Mouse (Mus musculus): ENCODE data around the gene Snx8. TPM values are rescaled to one million over a fixed set of nuclear protein-coding genes. Genes with fewer than 3 reads are reported as not detected.
A peak's percentile ranks its signal among the peaks of the same experiment; 100 is the strongest.
"Not testable (repeated sequence)": the region's sequence is repeated elsewhere in the genome, so short reads cannot be mapped to it uniquely, and the experiment has no call there.

Snx8 gene
- polyA plus RNA-seq, 1 experiment from 2014 or later: 27.7 TPM

- Histone ChIP-seq H3K36me3 (replicated peaks) (peaks cover 13% of the 10 kb centered on the region), H3K4me1 (peaks cover 25% of the 10 kb centered on the region), H3K27ac (replicated peaks) (no peak overlapping the region), H3K9me3 (no peaks in the 10 kb centered on the region), H3K4me3 (no peak overlapping the region), H3K27me3 (replicated peaks; ENCODE audit: low read depth, poor library complexity, severe bottlenecking) (no peaks in the 10 kb centered on the region)
- WGBS: 80% methylated on average over 6 of the region's 6 CpGs
- no peak for DNase-seq (ENCODE audit: low spot score)
Measured at GRCm38 (mm10) chr5:140379299-140379698, 9.8 kb downstream of the Snx8 start.

DNA sequence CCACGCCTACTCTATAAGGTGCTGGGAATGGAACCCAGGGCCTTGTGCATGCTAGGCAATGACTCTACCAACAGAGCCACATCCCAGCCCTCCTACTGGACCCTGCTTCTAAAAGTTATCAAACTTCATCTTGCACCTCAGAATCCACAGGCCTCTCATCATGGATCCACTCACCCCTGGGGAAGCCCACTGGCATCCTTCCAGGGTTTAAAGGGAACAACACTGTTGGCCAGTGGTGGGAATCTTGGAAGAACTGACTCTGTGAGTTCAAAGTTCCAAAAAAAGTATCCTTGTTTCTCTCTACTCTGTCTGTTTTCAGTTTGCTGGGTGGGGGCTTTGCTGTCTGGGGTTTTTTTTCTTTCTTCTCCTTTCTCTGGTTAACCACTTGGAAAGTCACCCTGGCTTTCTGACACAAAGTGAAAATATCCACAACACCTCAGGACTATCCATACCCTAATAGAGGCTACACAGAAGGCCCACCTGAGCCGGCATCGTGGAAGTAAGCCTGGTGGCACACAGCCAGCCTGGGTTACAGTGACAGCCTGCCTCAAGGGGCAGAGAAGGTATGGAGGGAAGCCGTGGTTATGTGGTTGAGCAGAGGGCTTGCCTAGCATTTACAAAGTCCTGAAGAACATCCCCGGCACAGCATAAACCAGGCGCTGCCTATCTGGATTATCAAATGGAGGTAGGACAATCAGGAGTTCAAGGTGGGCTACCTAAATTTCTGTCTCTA, 10.8 kb downstream of the Snx8 start:
- no peak overlapping the region for H3K4me3 ChIP-seq
- H3K27me3 ChIP-seq (replicated peaks; ENCODE audit: low read depth, poor library complexity, severe bottlenecking): no peaks in the 10 kb centered on the region
- DNase-seq (ENCODE audit: low spot score): no peak
- no peak overlapping the region for H3K27ac ChIP-seq (replicated peaks)
- H3K9me3 ChIP-seq: no peaks in the 10 kb centered on the region
- peaks cover 13% of the 10 kb centered on the region for H3K36me3 ChIP-seq (replicated peaks)
- WGBS: 95% methylated on average over 6 of the region's 6 CpGs
- H3K4me1 ChIP-seq: peaks cover 22% of the 10 kb centered on the region

DNA sequence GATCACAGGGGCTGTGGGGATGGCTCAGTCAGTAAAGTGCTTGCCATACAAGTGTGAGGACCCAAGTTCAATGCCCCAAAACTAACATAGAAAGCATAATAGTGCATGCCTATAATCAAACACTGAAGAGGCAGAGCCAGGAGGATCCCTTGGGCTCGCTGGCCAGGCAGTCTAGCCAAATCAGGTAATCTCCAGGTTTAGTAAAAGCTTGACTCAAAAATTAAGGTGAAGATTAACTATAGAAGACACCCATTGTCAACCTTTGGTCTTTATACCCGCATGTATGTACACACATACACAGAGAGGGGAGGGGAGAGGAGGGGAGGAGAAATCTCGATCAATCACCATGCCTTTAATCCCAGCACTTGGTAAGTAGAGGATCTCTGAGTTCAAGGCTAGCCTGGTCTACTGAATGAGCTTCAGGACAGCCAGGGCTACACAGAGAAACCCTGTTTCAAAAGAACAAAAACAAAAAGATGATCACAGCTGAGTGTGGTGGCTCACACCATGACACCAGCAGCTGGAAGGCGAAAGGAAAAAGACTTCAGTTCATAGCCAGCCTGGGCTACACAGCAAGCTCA, 13.7 kb downstream of the Snx8 start:
- H3K27me3 ChIP-seq (replicated peaks; ENCODE audit: low read depth, poor library complexity, severe bottlenecking): no peaks in the 10 kb centered on the region
- H3K4me3 ChIP-seq: no peak overlapping the region
- no peak overlapping the region for H3K27ac ChIP-seq (replicated peaks)
- 92% methylated on average over 4 of the region's 4 CpGs for WGBS
- peaks cover 24% of the 10 kb centered on the region for H3K4me1 ChIP-seq
- peaks cover 7% of the 10 kb centered on the region for H3K36me3 ChIP-seq (replicated peaks)
- no peak for DNase-seq (ENCODE audit: low spot score)
- no peaks in the 10 kb centered on the region for H3K9me3 ChIP-seq

- no peaks in the 10 kb centered on the region for H3K9me3 ChIP-seq
- H3K4me3 ChIP-seq: no peak overlapping the region
- peaks cover 24% of the 10 kb centered on the region for H3K4me1 ChIP-seq
- WGBS: 88% methylated on average over 3 of the region's 3 CpGs
- no peak overlapping the region for H3K27ac ChIP-seq (replicated peaks)
- no peaks in the 10 kb centered on the region for H3K36me3 ChIP-seq (replicated peaks)
- no peaks in the 10 kb centered on the region for H3K27me3 ChIP-seq (replicated peaks; ENCODE audit: low read depth, poor library complexity, severe bottlenecking)
- DNase-seq (ENCODE audit: low spot score): no peak
Measured at GRCm38 (mm10) chr5:140374226-140374625, 14.8 kb downstream of the Snx8 start.

DNA sequence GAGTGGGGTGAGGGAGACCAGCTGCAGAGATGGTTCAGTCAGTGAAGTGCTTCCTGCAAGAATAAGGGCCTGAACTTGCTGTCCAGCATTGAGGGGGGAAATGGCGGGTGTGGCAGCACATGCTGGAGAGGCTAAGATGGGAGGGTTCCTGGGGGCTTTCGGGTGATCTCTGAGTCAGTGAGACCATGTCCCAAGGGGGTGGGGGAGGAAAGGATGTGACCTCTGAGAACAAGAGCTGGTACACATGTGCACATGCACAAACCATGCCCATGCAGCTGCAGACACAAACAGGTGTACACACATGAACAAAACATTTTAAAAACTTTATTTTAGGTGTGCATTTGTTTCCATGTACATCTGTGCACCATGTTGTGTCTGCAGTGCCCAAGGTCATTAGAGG, 15.4 kb downstream of the Snx8 start:
- no peak for DNase-seq (ENCODE audit: low spot score)
- Histone ChIP-seq H3K4me1 (peaks cover 24% of the 10 kb centered on the region), H3K27ac (replicated peaks) (no peak overlapping the region), H3K4me3 (no peak overlapping the region), H3K9me3 (no peaks in the 10 kb centered on the region), H3K27me3 (replicated peaks; ENCODE audit: low read depth, poor library complexity, severe bottlenecking) (no peaks in the 10 kb centered on the region), H3K36me3 (replicated peaks) (no peaks in the 10 kb centered on the region)
- 86% methylated on average over 2 of the region's 2 CpGs for WGBS

DNA sequence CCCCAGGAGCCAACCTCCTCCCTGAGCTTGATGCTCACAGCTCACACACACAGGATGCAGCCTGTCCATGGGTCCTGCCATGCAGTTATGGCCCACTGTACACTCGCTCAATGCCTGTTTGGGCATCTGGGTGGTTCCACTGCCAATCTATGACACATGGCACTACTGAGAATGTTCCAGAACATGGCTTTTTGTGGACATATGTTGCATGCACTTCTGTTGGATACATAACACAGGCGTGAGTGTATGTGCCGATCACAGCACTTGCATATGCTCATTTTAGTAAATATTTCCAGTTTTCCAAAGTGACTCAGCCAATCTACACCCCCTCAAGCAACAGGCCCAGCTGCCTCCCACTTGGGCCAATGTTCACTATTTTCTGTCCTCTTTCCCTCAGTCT, 17.4 kb downstream of the Snx8 start:
- 98% methylated on average over 3 of the region's 3 CpGs for WGBS
- H3K4me3 ChIP-seq: no peak overlapping the region
- no peaks in the 10 kb centered on the region for H3K9me3 ChIP-seq
- H3K4me1 ChIP-seq: peaks cover 24% of the 10 kb centered on the region
- H3K36me3 ChIP-seq (replicated peaks): peaks cover 3% of the 10 kb centered on the region
- H3K27ac ChIP-seq (replicated peaks): no peak overlapping the region
- no peak for DNase-seq (ENCODE audit: low spot score)
- H3K27me3 ChIP-seq (replicated peaks; ENCODE audit: low read depth, poor library complexity, severe bottlenecking): no peaks in the 10 kb centered on the region

DNA sequence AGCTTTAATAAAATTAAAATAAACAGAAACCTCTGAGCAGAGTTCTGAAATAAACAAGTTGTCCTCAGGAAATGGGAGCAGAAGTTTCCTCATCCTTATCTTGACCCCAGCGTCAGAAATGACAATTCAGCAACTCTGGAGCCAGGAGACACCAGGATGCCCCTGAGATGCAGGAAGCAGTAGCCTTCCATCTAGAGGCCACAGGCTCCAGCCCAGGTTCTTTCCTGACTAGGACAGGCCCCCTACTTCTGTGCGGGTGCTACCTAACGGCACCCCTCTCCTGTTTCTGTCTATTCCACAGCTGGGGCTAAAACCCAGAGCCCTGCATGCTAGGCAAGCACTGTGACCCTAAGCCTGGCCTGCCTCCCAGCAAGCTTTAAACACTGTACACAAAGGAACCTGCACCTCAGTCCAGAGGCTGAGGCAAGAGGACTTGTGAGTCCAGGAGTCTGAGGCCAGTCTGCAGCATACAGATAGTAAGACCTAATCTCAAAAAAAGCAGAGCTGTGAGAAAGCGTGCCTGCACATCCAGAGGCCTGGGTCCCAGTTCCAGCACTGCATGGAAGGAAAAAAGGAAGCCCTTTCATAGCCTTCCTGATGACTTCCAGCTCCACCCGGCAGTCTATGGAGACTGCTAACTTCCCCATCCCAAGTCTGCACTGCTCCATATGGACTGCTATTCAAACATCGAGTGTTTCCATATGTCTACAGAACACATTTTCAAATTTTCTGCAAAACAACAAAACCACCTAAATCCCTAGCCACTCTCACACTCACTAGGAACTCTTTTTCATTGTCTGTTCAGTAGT, 18.4 kb downstream of the Snx8 start:
- Histone ChIP-seq H3K27ac (replicated peaks) (0 out of 2 replicates have a peak overlapping the region, but pooled peaks have one; percentile 2), H3K4me1 (peaks cover 24% of the 10 kb centered on the region), H3K4me3 (no peak overlapping the region), H3K9me3 (no peaks in the 10 kb centered on the region), H3K36me3 (replicated peaks) (peaks cover 9% of the 10 kb centered on the region), H3K27me3 (replicated peaks; ENCODE audit: low read depth, poor library complexity, severe bottlenecking) (no peaks in the 10 kb centered on the region)
- 75% methylated on average over 6 of the region's 6 CpGs for WGBS
- DNase-seq (ENCODE audit: low spot score): no peak

GRCm38 (mm10) chr5:140369466-140369865, 19.6 kb downstream of the Snx8 start:
- Histone ChIP-seq H3K36me3 (replicated peaks) (peaks cover 19% of the 10 kb centered on the region), H3K27me3 (replicated peaks; ENCODE audit: low read depth, poor library complexity, severe bottlenecking) (no peaks in the 10 kb centered on the region), H3K27ac (replicated peaks) (no peak overlapping the region), H3K4me1 (peaks cover 24% of the 10 kb centered on the region), H3K9me3 (no peaks in the 10 kb centered on the region), H3K4me3 (no peak overlapping the region)
- WGBS: 86% methylated on average over 2 of the region's 2 CpGs
- no peak for DNase-seq (ENCODE audit: low spot score)

- Histone ChIP-seq H3K36me3 (replicated peaks) (peaks cover 24% of the 10 kb centered on the region), H3K4me3 (no peak overlapping the region), H3K27ac (replicated peaks) (no peak overlapping the region), H3K9me3 (peaks cover 2% of the 10 kb centered on the region; the same call in 1 of the 2 replicates), H3K27me3 (replicated peaks; ENCODE audit: low read depth, poor library complexity, severe bottlenecking) (no peaks in the 10 kb centered on the region), H3K4me1 (peaks cover 19% of the 10 kb centered on the region)
- WGBS: 90% methylated on average over 4 of the region's 4 CpGs
- no peak for DNase-seq (ENCODE audit: low spot score)
Measured at GRCm38 (mm10) chr5:140368926-140369325, 20.1 kb downstream of the Snx8 start.

DNA sequence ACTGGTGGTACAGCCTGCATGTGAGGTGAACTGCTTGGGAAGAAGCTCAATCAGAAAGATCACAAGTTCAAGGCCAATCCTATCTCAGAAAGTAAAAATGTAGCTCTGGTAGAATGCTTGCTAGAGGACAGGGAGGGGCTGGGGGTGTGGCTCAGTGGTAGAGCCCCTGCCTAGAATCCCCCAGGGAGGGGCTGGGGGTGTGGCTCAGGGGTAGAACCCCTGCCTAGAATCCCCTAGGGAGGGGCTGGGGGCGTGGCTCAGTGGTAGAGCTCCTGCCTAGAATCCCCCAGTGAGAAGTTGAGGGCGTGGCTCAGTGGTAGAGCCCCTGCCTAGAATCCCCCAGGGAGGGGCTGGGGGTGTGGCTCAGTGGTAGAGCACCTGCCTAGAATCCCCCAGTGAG, 20.9 kb downstream of the Snx8 start:
- not testable (repeated sequence) for H3K27me3 ChIP-seq (replicated peaks; ENCODE audit: low read depth, poor library complexity, severe bottlenecking); H3K4me3 ChIP-seq; H3K27ac ChIP-seq (replicated peaks); H3K9me3 ChIP-seq; DNase-seq (ENCODE audit: low spot score)
- Histone ChIP-seq H3K4me1 (peaks cover 15% of the 10 kb centered on the region), H3K36me3 (replicated peaks) (peaks cover 31% of the 10 kb centered on the region)
- WGBS: 81% methylated on average over 2 of the region's 2 CpGs

DNA sequence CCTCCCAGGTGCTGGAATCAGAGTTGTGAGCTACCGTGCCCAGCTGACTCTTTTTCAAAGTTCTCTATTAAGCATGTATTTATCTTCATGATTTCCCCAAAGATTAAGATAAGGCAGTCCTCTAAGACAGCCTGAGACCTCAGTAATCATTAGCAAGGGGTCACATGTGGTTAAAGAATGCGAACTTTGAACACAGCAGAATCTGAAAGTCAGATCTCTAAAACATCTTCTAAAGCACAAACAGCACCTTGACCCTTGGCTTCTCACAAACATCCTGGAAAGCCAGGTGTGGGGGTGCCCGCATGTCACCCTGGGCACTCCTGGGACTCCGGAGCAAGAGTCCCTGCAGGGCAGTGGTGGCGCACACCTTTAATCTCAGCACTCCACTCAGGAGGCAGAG, 24.6 kb downstream of the Snx8 start:
- H3K4me3 ChIP-seq: no peak overlapping the region
- H3K36me3 ChIP-seq (replicated peaks): peaks cover 48% of the 10 kb centered on the region
- H3K9me3 ChIP-seq: peaks cover 8% of the 10 kb centered on the region; the same call in 1 of the 2 replicates
- no peak overlapping the region for H3K27ac ChIP-seq (replicated peaks)
- no peaks in the 10 kb centered on the region; the same call in 1 of the 2 replicates for H3K4me1 ChIP-seq
- WGBS: 95% methylated on average over 5 of the region's 5 CpGs
- H3K27me3 ChIP-seq (replicated peaks; ENCODE audit: low read depth, poor library complexity, severe bottlenecking): no peaks in the 10 kb centered on the region
- DNase-seq (ENCODE audit: low spot score): no peak

DNA sequence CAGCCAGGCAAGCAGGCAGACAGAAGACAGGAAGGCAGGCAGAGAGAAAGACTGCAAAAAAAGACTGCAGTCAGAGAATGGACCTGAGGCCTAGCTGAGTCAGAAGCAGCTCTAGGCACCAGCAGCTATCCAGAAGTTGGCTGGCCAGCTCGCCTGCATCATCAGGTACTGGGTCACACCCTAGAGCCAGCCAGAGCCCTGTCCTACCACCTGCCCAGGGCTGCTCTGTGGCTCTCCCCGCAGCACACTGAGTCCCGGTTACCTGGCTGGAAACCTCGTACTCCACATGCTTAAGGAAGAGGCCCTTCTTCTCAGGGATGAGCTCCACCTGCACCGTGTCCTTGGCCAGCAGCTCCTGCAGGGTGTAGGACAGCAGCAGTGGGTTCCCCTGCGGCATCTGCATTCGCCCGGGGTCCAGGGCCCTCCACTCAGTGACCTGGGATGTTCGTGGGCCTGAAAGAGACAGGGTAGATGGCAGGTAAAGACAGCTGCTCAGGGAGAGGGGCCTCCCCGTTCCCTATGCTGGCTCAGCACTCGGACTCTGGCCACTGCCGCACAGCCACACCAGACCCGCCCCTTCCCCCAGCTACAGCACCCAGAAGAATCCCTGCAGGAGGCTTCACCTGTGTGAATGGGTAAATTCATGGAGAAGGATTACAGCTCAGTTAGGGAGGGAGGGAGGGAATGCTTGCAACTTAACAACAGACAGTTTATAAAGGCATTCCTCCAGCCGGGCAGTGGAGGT, 29.0 kb downstream of the Snx8 start:
- no peak for DNase-seq (ENCODE audit: low spot score)
- H3K4me3 ChIP-seq: no peak overlapping the region
- H3K4me1 ChIP-seq: no peaks in the 10 kb centered on the region; the same call in 1 of the 2 replicates
- no peaks in the 10 kb centered on the region for H3K27me3 ChIP-seq (replicated peaks; ENCODE audit: low read depth, poor library complexity, severe bottlenecking)
- H3K27ac ChIP-seq (replicated peaks): no peak overlapping the region
- peaks cover 76% of the 10 kb centered on the region for H3K36me3 ChIP-seq (replicated peaks)
- 75% methylated on average over 14 of the region's 14 CpGs for WGBS
- H3K9me3 ChIP-seq: peaks cover 8% of the 10 kb centered on the region; the same call in 1 of the 2 replicates

Data from embryonic facial prominence, embryonic 10.5 days (tissue).